Mouse (Mus musculus): ENCODE measurements around the gene Stx8. TPM values are rescaled to one million over a fixed set of nuclear protein-coding genes. Genes with fewer than 3 reads are reported as not detected.

The Stx8 gene
- polyA plus RNA-seq, 1 experiment from 2014 or later = 71.0 TPM

GRCm38 (mm10) chr11:68201063-68201462 lies 235.1 kb downstream of the Stx8 start:
- WGBS = 43% methylated on average over 1 of the region's 1 CpGs
- H3K27ac ChIP-seq (replicated peaks) = no peak overlapping the region
- ATAC-seq (ENCODE audit: low FRiP score, low TSS enrichment) (no peak), DNase-seq (ENCODE audit: low spot score) (no peak)
- H3K4me2 ChIP-seq (replicated peaks; ENCODE audit: low read depth) = no peak overlapping the region
- no peaks in the 10 kb centered on the region for H3K27me3 ChIP-seq (ENCODE audit: control insufficient read depth, insufficient read depth, low read length)
- H3K9ac ChIP-seq (ENCODE audit: low read length) = no peak overlapping the region
- no peaks in the 10 kb centered on the region for H3K36me3 ChIP-seq (ENCODE audit: control insufficient read depth, insufficient read depth, low read length)
- TF ChIP-seq EP300 (optimal IDR thresholded peaks at IDR 0.05) (no peak), CTCF (IDR thresholded peaks at IDR 0.05; ENCODE audit: low read depth) (no peak)
- no peaks in the 10 kb centered on the region for H3K9me3 ChIP-seq (ENCODE audit: control insufficient read depth, low read length)
- H3K4me3 ChIP-seq (ENCODE audit: low read depth, low read length) = no peak overlapping the region
- H3K4me1 ChIP-seq (replicated peaks; ENCODE audit: control insufficient read depth, insufficient read depth) = peaks cover 4% of the 10 kb centered on the region

- Histone ChIP-seq H3K36me3 (ENCODE audit: control insufficient read depth, insufficient read depth, low read length) (no peaks in the 10 kb centered on the region), H3K4me2 (replicated peaks; ENCODE audit: low read depth) (no peak overlapping the region), H3K27ac (replicated peaks) (no peak overlapping the region), H3K9ac (ENCODE audit: low read length) (no peak overlapping the region), H3K4me1 (replicated peaks; ENCODE audit: control insufficient read depth, insufficient read depth) (peaks cover 4% of the 10 kb centered on the region), H3K27me3 (ENCODE audit: control insufficient read depth, insufficient read depth, low read length) (no peaks in the 10 kb centered on the region), H3K9me3 (ENCODE audit: control insufficient read depth, low read length) (no peaks in the 10 kb centered on the region), H3K4me3 (ENCODE audit: low read depth, low read length) (no peak overlapping the region)
- TF ChIP-seq EP300 (optimal IDR thresholded peaks at IDR 0.05) (no peak), CTCF (IDR thresholded peaks at IDR 0.05; ENCODE audit: low read depth) (no peak)
- DNase-seq (ENCODE audit: low spot score) = no peak
- ATAC-seq (ENCODE audit: low FRiP score, low TSS enrichment) = no peak
- WGBS = 81% methylated on average over 10 of the region's 10 CpGs
Observed at GRCm38 (mm10) chr11:68201811-68202459, 235.9 kb downstream of the Stx8 start.

GRCm38 (mm10) chr11:68202561-68202960 lies 236.6 kb downstream of the Stx8 start:
- ATAC-seq (ENCODE audit: low FRiP score, low TSS enrichment) = no peak
- 56% methylated on average over 10 of the region's 10 CpGs for WGBS
- no peak overlapping the region for H3K4me3 ChIP-seq (ENCODE audit: low read depth, low read length)
- H3K36me3 ChIP-seq (ENCODE audit: control insufficient read depth, insufficient read depth, low read length) = no peaks in the 10 kb centered on the region
- H3K9me3 ChIP-seq (ENCODE audit: control insufficient read depth, low read length) = no peaks in the 10 kb centered on the region
- peaks cover 4% of the 10 kb centered on the region for H3K4me1 ChIP-seq (replicated peaks; ENCODE audit: control insufficient read depth, insufficient read depth)
- no peak overlapping the region for H3K9ac ChIP-seq (ENCODE audit: low read length)
- no peak overlapping the region for H3K27ac ChIP-seq (replicated peaks)
- no peak for DNase-seq (ENCODE audit: low spot score)
- H3K27me3 ChIP-seq (ENCODE audit: control insufficient read depth, insufficient read depth, low read length) = no peaks in the 10 kb centered on the region
- no peak overlapping the region for H3K4me2 ChIP-seq (replicated peaks; ENCODE audit: low read depth)
- TF ChIP-seq CTCF (IDR thresholded peaks at IDR 0.05; ENCODE audit: low read depth) = no peak
- no peak for TF ChIP-seq EP300 (optimal IDR thresholded peaks at IDR 0.05)

- H3K9me3 ChIP-seq (ENCODE audit: control insufficient read depth, low read length) = no peaks in the 10 kb centered on the region
- no peak for ATAC-seq (ENCODE audit: low FRiP score, low TSS enrichment)
- H3K27me3 ChIP-seq (ENCODE audit: control insufficient read depth, insufficient read depth, low read length) = no peaks in the 10 kb centered on the region
- TF ChIP-seq CTCF (IDR thresholded peaks at IDR 0.05; ENCODE audit: low read depth) (no peak), EP300 (optimal IDR thresholded peaks at IDR 0.05) (no peak)
- H3K4me3 ChIP-seq (ENCODE audit: low read depth, low read length) = no peak overlapping the region
- no peak overlapping the region for H3K9ac ChIP-seq (ENCODE audit: low read length)
- WGBS = 71% methylated on average over 10 of the region's 10 CpGs
- no peak overlapping the region for H3K27ac ChIP-seq (replicated peaks)
- H3K4me1 ChIP-seq (replicated peaks; ENCODE audit: control insufficient read depth, insufficient read depth) = peaks cover 4% of the 10 kb centered on the region
- H3K4me2 ChIP-seq (replicated peaks; ENCODE audit: low read depth) = no peak overlapping the region
- no peaks in the 10 kb centered on the region for H3K36me3 ChIP-seq (ENCODE audit: control insufficient read depth, insufficient read depth, low read length)
- DNase-seq (ENCODE audit: low spot score) = no peak
Observed at GRCm38 (mm10) chr11:68203658-68204315, 237.8 kb downstream of the Stx8 start.

- Histone ChIP-seq H3K9ac (ENCODE audit: low read length) (no peak overlapping the region), H3K4me3 (ENCODE audit: low read depth, low read length) (no peak overlapping the region), H3K4me2 (replicated peaks; ENCODE audit: low read depth) (no peak overlapping the region), H3K4me1 (replicated peaks; ENCODE audit: control insufficient read depth, insufficient read depth) (peaks cover 4% of the 10 kb centered on the region), H3K27ac (replicated peaks) (no peak overlapping the region), H3K9me3 (ENCODE audit: control insufficient read depth, low read length) (no peaks in the 10 kb centered on the region), H3K27me3 (ENCODE audit: control insufficient read depth, insufficient read depth, low read length) (no peaks in the 10 kb centered on the region), H3K36me3 (ENCODE audit: control insufficient read depth, insufficient read depth, low read length) (no peaks in the 10 kb centered on the region)
- TF ChIP-seq CTCF (IDR thresholded peaks at IDR 0.05; ENCODE audit: low read depth) = no peak
- TF ChIP-seq EP300 (optimal IDR thresholded peaks at IDR 0.05) = no peak
- no peak for DNase-seq (ENCODE audit: low spot score)
- 71% methylated on average over 5 of the region's 5 CpGs for WGBS
- ATAC-seq (ENCODE audit: low FRiP score, low TSS enrichment) = no peak
Observed at GRCm38 (mm10) chr11:68204407-68204806, 238.4 kb downstream of the Stx8 start.

- Histone ChIP-seq H3K27ac (replicated peaks) (no peak overlapping the region), H3K4me2 (replicated peaks; ENCODE audit: low read depth) (no peak overlapping the region), H3K4me1 (replicated peaks; ENCODE audit: control insufficient read depth, insufficient read depth) (no peaks in the 10 kb centered on the region; the same call in 1 of the 2 replicates), H3K36me3 (ENCODE audit: control insufficient read depth, insufficient read depth, low read length) (no peaks in the 10 kb centered on the region), H3K4me3 (ENCODE audit: low read depth, low read length) (no peak overlapping the region), H3K9ac (ENCODE audit: low read length) (no peak overlapping the region), H3K9me3 (ENCODE audit: control insufficient read depth, low read length) (no peaks in the 10 kb centered on the region), H3K27me3 (ENCODE audit: control insufficient read depth, insufficient read depth, low read length) (no peaks in the 10 kb centered on the region)
- TF ChIP-seq EP300 (optimal IDR thresholded peaks at IDR 0.05) (no peak), CTCF (IDR thresholded peaks at IDR 0.05; ENCODE audit: low read depth) (no peak)
- DNase-seq (ENCODE audit: low spot score) (no peak), ATAC-seq (ENCODE audit: low FRiP score, low TSS enrichment) (no peak)
- WGBS = 79% methylated on average over 10 of the region's 10 CpGs
Observed at GRCm38 (mm10) chr11:68205572-68206229, 239.7 kb downstream of the Stx8 start.

All from stomach, postnatal 0 days (tissue).